Mouse (Mus musculus): ENCODE measurements around the gene Epb41l1.
"Not testable (repeated sequence)": the region's sequence is repeated elsewhere in the genome, so short reads cannot be mapped to it uniquely, and the experiment has no call there.

The Epb41l1 gene

DNA sequence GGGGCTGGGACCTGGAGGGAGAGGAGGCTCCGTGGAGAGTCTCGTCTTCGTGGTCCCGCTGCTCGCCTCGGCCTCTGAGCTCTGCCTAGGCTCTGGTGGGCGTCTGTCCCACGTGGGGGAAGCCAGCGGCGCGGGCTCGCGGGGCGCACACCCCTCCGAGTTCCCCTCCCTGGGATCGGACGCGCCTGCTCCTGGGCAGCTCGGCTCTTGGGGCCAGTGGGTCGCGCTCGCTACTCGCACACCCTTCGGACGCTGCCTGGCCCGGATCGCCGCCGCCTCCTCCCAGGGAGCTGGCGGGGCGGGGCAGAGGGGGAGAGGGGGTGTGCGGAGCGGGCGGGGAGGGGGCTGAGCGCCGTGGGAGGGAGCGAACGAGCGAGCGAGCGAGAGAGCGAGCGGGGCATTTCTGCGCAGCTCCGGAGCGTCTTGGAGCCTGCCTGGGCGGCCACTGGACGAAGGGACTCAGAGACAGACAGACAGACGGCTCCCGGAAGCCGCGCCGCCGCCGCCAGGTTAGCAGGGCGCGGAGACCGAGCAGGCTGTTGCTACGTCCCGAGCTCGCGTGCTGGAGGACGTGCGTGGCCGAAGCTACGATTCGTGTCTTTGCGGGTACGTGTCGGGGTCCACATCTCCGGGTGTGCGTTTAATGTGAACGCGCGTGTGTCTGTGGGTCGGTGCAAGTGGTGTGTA lies at the start of gene Epb41l1:
Gene Epb41l1 (plus strand): TSS at position 216 of the 687 bp plus-strand sequence.
- ATAC-seq (ENCODE audit: insufficient number of reproducible peaks, low FRiP score, low TSS enrichment): no peak

DNA sequence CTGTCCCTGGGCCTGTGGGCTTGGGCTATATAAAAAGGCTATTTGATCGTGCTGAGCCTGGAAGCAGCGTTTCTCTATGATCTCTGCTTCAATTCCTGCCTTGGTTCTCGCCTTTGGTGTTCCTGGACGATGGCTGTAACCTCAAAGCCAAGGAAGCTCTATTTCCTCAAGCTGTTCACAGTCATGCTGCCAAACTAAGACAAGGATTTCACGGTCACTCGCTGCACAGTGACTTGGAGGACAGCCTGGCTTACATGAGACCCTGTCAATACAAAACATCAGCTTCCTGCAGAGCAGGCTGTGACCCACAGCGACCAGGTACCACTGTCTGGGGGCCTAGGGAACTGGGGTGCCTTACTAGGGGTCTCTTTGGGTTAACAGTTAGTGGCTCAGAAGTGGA lies 43.8 kb upstream of the Epb41l1 start:
- no peak for ATAC-seq (ENCODE audit: insufficient number of reproducible peaks, low FRiP score, low TSS enrichment)

DNA sequence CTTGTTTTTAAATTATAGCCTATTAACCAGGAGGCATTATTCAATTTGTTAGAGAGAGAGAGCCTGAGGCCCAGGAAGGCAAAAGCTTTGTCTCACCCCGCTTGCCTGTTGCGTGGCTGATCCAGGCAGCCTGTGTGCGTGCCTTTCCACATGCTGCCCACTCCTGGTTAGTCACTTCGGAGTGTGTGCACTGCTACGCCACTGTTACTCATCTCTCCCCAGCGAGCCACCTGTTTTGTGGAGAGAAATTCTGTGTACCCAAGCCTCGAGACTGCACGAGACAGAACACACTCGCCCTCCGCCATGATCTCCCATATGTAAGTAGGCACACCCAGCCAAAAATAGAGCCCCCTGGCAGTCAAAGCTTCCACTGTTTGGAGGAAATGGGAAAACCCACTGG lies 40.8 kb upstream of the Epb41l1 start:
- ATAC-seq (ENCODE audit: insufficient number of reproducible peaks, low FRiP score, low TSS enrichment): no peak

DNA sequence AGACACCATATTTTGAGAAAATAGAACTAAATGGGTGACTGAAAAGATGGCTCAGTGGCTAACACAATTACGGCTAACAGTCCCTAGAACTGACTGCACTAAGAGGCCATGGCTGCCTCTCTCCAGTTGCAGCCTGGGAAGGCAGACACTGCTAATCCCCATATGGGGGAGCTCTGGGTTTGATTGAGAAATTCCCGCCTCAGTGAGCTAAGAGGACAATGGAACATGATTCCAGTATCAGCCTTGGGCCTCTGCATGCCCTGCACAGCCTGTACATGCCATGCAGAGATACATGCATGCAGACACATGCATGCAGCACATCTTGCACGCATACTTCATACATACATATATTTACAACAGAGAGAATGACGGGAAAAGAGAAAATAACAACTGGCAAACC lies 39.4 kb upstream of the Epb41l1 start:
- no peak for ATAC-seq (ENCODE audit: insufficient number of reproducible peaks, low FRiP score, low TSS enrichment)

DNA sequence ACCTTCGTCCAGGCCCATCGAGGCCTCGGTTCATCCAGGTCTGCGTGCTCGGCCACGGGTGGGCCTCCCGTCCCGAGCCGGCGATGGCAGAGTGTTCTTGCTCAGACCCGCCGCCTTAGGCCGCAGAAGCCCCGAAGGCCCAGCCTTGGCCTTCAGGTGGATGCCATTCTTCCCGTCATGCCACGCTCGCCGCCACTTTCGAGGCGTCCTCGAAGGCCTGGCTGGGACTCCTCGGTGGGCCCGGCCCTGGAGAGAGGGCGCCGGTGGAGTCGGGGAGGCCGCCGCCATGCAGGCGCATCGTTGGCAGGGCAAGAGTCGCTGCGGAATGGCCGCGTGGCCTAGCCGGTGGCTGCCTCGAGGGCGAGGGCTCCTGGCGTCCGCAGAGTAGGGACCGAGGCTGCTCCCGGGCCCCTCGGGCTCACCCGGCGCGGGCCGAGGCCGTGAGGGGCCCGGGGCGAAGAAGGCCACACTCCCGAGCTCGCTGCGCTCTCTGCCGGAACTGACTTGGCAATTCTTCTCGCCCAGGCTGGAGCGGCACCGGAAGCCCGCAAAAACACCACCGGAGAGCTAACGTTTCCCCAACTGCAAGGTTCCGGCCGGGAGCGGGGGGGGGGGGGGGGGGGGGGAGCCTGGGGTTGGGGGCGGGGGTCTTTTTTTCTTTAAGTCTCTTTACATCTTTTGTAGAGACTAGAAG lies 28.1 kb upstream of the Epb41l1 start:
- ATAC-seq (ENCODE audit: insufficient number of reproducible peaks, low FRiP score, low TSS enrichment): peak; percentile 76; the same call in 1 of the 2 replicates

DNA sequence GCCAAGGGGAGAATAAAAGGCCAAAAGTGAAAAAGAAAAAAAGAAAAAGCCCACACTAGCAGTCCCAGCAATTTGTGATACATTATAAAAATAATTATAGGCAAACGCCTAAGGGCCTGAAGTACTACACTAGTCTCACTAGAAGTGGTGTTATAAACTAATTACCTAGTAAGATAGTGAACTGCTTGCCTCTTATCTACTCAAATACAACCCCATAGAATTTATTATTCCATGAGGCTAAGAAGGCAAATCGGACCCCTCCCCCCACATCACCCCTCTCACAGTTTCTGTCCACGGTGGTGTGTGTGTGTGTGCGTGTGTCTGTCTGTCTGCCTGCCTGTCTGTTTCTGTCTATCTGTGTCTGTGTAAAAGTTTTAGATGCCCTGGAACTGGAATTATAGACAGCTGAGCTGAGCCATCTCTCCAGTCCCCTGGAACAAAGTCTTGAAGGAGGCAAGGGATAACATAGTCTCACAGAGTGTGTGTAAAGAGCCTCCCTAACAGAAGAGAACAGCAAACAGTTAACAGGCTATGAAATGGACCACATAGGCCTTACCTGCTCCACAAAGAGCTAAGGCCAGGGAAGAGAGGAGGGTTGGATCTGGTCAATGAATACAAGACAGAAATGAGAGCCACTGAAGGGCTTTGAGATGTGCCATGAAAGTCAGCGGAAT lies 27.4 kb upstream of the Epb41l1 start:
- ATAC-seq (ENCODE audit: insufficient number of reproducible peaks, low FRiP score, low TSS enrichment): no peak

DNA sequence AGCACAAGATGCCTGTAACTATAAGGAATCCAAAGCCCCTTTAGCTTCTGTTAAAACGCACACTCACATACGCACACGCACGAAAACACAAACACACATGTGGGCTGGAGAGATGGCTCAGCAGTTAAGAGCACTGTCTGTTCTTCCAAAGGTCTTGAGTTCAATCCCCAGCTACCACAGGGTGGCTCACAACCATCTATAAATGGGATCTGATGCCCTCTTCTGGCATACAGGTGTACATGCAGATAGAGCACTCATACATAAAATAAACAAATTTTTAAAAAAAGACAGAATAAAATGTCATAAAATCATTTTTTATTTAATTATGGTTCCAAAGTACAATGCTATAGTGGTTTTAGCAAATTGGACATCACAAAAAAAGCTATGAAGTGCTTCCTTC lies 26.4 kb upstream of the Epb41l1 start:
- ATAC-seq (ENCODE audit: insufficient number of reproducible peaks, low FRiP score, low TSS enrichment): no peak

DNA sequence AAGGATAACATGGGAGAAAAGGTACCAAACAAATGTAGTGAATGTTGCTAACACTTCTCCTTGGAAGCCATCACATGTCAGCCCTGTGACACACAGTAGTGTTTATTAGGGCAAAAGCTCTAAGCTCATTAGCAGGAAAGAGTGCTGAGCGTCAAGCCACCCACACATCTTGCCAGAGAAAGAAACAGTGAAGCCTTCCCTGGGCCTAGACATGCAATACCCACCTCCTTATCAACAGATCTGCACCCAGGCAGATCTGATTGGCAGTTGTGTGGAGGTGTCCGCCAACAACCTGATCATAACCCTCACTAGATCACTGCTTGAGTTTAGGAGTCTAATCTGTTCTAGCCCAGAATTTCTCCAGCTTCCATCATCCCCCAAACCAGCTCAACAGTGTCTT lies 24.6 kb upstream of the Epb41l1 start:
- ATAC-seq (ENCODE audit: insufficient number of reproducible peaks, low FRiP score, low TSS enrichment): no peak

DNA sequence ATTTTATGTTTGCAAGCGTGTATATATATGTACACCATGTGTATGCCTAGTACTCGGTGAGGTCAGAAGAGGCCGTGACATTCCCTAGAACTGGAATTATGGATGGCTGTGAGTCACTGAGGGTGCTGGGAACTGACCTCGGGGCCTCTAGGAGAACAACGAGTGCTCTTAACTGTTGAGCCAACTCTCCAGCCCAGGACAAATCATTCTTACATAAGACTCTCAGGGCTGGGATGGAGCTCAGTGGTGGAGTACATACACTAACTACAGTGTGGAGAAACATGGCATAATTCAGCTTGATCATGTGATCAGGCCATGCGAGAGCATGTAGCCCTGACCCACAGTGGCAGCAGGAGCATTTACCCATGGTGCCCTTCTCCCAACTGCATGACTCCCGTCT lies 22.7 kb upstream of the Epb41l1 start:
- ATAC-seq (ENCODE audit: insufficient number of reproducible peaks, low FRiP score, low TSS enrichment): no peak

DNA sequence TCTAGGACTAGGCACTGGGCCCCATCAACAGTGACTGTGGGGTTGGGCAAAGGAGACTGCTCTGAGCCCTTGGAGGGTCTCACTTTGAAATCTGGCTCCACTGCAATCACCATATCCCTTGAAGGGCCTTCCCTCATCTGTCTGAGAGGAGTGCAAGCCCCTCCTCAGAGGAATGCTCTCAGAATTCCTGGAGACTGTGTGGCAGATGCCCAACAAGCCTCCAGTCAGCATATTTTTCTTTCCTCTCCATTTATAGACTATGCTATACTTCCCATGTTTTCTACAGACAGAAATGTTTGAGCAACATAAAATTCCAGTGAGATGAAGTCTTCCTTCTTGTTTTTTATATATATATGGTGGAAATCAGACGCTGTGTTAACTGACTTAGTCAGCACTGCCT lies 21.2 kb upstream of the Epb41l1 start:
- no peak for ATAC-seq (ENCODE audit: insufficient number of reproducible peaks, low FRiP score, low TSS enrichment)

DNA sequence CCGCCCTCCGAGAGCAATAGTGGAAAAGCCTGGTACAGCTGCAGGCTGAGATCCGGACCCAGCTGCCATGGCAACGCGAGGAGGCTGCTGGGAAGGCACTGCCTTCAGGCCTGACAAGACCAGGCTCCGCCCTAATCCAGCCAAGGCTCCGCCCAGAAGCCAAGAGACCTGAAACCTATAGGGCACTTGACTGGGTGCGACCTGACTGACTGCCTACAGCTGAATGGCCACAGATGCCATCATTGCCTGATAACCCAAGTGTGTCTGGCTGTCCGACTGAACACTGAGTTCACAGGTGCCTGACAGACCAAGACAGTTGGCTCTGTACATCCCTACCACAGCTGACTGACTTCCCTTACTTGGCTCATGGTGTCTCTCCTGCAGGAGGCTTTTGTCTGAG lies 19.4 kb upstream of the Epb41l1 start:
- no peak for ATAC-seq (ENCODE audit: insufficient number of reproducible peaks, low FRiP score, low TSS enrichment)

DNA sequence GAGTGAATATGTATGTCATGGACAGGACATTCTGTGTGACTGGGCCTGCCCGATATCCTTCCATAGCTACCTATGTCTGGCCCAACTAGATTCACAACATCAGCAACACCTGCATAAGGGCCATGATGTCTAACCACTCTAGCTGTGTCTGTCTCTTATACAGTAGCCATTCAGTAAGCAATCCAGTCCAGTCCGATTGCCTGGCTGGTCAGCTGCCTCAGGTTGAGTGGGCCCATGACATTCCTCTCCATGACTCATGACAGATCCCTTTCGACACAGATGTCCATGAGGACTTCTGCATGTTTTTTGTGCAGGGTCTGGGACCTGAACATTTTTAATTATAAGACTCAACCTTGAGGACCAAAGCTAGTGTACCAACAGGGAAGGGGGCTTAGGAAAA lies 18.7 kb upstream of the Epb41l1 start:
- ATAC-seq (ENCODE audit: insufficient number of reproducible peaks, low FRiP score, low TSS enrichment): no peak

DNA sequence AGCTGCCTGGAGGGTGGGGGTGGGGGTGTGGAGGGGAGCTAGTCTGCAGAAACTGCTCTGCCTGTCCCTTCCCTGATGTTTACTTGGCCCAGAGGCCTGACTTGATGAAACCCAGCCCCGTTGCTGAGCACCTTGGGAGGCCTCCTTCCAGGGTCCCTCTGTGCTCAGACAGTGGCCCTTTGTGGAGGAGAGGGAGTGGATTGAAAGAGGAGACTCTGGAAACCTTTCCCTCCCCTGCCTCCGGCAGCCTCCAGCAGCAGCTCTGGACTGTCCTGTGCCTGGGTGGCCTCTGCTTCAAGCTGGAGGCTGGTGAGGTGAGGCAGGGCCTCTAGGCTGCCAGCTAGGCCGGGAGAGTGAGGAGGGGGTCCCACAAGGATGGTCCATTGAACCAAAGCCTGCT lies 13.7 kb upstream of the Epb41l1 start:
- no peak for ATAC-seq (ENCODE audit: insufficient number of reproducible peaks, low FRiP score, low TSS enrichment)

DNA sequence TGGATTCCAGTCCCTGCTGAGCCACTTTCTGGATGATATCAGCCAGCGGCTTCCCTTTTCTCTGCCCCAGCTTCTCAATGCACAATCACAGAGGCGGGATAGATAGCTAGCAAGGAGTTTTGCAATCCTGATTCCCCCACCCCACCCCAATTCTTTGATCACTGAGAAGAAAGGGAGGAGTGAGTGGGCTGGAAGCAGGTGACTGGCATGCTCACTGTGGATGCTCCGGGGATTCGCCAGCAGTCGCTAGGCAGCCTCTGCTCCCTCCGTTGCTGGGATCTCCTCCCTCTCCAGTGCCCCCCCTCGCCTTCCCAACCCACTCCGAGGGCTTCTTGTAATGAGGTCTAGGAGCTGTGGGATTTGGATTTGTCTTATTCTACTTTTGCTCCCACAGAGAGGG lies 12.5 kb upstream of the Epb41l1 start:
- no peak for ATAC-seq (ENCODE audit: insufficient number of reproducible peaks, low FRiP score, low TSS enrichment)

DNA sequence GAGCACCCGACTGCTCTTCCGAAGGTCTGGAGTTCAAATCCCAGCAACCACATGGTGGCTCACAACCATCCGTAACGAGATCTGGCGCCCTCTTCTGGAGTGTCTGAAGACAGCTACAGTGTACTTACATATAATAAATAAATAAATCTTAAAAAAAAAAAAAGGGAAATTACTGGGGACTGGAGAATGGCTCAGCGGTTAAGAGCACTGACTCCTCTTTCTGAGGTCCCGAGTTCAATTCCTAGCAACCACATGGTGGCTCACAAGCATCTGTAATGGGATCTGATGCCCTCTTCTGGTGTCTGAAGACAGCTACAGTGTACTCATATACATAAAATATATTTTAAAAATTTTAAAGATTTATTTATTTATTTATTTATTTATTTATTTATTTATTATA lies 9.4 kb upstream of the Epb41l1 start:
- ATAC-seq (ENCODE audit: insufficient number of reproducible peaks, low FRiP score, low TSS enrichment): not testable (repeated sequence)

DNA sequence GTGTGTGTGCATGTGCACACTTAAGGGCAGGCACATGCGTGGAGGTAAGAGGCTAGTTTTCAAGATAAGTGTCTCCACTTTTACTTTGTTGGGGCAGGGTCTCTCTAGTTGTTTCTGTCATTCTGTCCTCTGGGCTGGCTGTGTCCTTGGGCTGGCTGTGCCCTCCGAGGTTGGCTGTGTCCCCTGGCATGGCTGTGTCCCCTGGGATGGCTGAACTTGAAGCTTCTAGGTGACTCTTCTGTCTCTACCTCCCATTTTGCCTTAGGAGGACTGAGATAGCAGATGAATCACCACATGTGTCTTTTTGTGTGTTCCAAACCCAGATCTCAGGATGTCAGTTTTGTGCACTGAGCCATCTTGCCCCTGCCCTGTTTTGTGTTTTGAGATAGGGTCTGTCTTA lies 5.7 kb upstream of the Epb41l1 start:
- ATAC-seq (ENCODE audit: insufficient number of reproducible peaks, low FRiP score, low TSS enrichment): no peak

DNA sequence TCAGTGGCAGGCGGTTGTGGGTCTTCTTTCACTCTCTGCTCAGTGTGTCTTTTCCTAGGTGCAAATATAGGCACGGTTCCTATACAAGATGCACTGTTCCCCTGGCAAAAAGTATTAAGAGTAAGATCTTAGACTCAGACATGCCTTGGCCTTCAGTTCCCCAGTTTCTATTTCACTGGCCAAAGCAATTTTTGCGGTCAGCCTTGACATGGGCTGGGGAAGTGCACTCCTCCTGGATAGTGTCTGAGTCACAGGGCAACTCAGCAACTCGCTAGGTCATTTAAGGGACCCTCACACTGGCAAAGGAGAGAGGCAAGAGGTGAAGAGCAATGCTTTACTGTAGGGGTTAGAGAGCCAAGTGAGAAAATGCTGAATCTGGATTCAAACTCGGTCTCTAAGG lies 5.0 kb upstream of the Epb41l1 start:
- no peak for ATAC-seq (ENCODE audit: insufficient number of reproducible peaks, low FRiP score, low TSS enrichment)

DNA sequence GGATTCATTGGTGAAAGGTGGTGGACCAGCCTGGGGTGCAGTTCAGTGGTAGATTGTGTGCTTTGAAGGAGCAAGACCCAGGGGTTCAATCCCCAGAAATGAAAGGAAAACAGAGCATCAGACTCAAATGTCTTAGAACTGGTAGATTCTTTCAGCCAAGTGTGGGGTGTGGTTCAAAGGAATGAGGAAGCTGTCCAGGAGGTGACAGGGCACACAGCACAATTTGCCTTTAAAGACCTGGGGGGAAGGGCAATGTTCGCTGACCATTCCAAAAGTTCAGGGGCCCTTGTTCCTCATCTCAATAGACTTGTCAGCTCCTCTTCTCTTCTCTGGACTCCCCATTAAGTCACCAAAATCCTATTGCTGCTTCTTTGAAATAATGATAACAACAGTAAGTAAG lies 3.5 kb upstream of the Epb41l1 start:
- no peak for ATAC-seq (ENCODE audit: insufficient number of reproducible peaks, low FRiP score, low TSS enrichment)

DNA sequence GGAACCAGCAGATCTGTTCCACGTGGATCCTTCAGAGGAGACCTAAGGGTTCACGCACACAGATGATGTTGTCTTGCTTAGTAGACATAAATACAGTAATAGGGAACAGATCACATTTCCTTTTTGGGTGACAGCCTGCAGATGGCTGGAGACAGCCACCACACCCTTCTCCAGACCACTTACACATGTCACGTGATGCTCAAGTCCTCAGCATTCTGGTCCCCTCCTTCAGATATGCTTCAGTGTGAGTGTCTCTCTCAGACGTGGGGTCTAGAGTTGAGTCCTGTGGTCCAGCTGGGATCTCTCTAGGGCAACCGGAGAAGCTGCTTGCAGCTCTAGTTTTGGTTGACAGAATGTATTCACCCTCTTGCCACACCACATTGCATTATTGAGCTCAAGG lies 2.2 kb upstream of the Epb41l1 start:
- no peak for ATAC-seq (ENCODE audit: insufficient number of reproducible peaks, low FRiP score, low TSS enrichment)

DNA sequence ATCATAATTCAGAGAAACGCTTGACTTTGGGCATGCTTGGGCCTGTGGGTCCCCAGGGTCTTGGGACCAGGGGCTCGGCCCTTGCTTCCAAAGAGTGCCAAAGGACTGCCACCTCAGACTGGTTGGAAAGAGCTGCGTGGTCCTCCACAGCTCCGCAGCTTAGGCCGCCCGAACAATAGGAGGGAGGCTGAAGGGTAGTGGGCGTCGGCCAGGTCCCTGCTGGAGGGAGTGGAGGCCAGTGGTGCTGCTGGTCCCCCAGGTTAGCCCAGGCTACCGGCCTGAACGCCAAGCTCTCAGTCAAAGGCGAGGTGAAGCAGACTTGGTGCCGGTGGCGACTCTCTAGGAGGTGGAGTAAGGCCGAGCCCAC lies 399 bp upstream of the Epb41l1 start:
- ATAC-seq (ENCODE audit: insufficient number of reproducible peaks, low FRiP score, low TSS enrichment): no peak

DNA sequence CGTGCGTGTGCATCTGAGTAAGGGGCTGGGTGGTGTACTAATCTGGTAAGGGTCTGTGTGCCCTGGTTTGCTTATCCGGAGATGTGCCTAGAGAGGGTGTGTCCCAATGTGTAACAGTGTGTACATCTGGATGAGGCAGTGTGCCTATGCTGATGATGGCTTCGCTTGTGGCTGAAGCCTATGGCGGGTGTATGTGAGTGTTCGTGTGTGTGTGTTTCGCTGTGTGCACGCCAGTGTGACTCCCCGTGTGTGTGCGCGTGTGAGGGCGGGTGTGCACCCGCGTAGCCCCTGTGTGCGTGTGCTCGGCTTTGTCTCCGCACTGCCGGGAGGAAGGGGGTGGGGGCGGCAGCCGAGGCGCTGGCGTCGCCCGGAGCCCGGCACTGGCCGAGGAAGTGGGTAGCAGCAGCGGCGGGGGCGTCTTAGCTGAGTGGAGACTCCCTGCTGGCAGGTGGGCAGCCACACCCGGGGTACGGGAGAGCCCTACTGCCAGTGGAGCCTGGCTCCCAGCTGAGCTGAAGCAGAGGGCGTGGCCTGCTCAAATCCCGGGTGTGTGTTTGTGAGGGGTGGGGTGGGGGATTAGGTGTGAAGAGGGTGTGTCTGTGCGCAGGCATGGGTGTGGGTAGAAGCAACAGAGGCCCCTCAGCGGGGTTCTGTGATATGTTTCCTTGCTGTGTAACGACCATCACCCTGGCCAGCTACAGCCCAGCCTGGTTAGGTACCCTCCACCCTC lies 837 bp downstream of the Epb41l1 start:
- ATAC-seq (ENCODE audit: insufficient number of reproducible peaks, low FRiP score, low TSS enrichment): peak; percentile 31; the same call in 1 of the 2 replicates
